Mouse (Mus musculus) liver, postnatal 0 days (tissue): Measurements from ENCODE around the gene A2ml1.

Experiments used
- CTCF ChIP-seq: sonication (generic); IDR thresholded peaks from 2 replicates; pipeline ENCODE4 v1.5.1; 2016; ENCODE audit warnings: antibody characterized with exemption, low read depth
- EP300 ChIP-seq: IDR thresholded peaks from 2 replicates; pipeline ENCODE4 v1.6.1; 2016; ENCODE audit warnings: antibody characterized with exemption, low read depth, mild to moderate bottlenecking

DNA sequence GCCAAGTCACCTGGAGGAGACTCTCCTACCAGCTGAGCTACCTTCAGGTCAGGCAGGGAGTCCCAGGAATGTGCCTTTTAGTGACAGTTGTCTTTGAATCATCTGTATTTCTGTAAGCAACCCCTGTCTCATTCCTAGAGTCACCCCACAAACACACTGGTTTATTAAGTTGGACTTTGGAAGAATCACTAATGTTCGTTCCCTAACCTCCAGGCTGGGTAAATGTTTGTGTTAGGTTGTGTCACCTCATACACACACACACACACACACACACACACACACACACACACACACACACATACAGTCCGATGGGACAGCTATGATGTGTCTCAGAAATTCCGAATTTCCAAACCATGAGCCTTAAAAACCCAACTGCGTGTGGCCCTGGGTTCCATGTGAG, 55.6 kb downstream of the A2ml1 start:
- TF ChIP-seq CTCF (no peak), EP300 (no peak)
